8 mouse cellular contexts compared by ENCODE assay signal in the genomic region with DNA sequence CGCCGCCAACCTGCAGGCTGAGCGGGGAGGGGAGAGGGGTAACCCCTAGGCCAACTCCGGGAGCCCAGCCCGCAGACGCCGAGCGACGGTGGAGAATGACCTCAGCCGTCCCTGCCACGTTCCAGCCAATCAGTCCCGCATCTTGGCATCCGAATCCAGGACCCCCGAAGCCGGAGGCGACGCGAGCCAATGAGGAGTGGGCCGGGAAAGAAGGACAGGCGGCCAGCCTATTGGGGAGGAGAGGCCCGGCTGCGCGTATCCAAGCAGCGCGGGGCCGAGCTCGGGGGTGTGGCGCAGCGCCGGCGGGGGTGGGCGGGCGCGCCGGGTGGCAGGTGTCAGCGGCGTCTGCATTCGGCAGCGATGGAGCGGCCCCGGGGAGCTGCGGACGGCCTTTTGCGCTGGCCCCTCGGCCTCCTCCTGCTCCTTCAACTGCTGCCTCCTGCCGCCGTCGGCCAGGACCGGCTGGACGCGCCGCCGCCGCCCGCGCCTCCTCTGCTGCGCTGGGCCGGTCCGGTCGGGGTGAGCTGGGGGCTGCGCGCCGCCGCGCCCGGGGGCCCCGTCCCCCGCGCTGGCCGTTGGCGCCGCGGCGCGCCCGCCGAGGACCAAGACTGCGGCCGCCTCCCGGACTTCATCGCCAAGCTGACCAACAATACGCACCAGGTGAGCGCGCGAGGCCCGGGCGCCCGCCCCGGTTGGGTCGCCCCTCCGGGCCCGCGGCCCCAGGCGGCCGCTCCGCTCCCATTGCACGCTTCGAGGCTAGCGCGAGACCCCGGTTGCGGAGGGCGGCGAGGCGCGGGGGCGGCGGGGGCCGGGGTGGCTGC. TPM values are rescaled to one million over a fixed set of nuclear protein-coding genes. Genes with fewer than 3 reads are reported as not detected.
DNase-seq lines count a peak whose midpoint lies in the region; ATAC-seq and TF ChIP-seq lines count a peak whose summit lies in the region.

A gene (plus strand): TSS at position 302 of the 821 bp plus-strand sequence.

- H3K79me3 ChIP-seq in C2C12 (ENCODE audit: low read depth) = no peaks in the 10 kb centered on the region

- no peak for TF ChIP-seq CTCF in C2C12 (IDR thresholded peaks at IDR 0.05; ENCODE audit: control insufficient read depth, insufficient read depth, insufficient read length)
- no peak for TF ChIP-seq CTCF in liver, adult 2 months (IDR thresholded peaks at IDR 0.05; ENCODE audit: low read depth, low read length)

- H3K27ac ChIP-seq in heart, embryonic 11.5 days (ENCODE audit: low read depth, low read length) = peak within 1 kb of the TSS; percentile 75
- H3K27ac ChIP-seq in kidney, embryonic 15.5 days = peak within 1 kb of the TSS; percentile 90
- no peak within 1 kb of the TSS for H3K27ac ChIP-seq in liver, adult 2 months (replicated peaks; ENCODE audit: insufficient read depth, low read depth, low read length)

- H3K4me2 ChIP-seq in heart, embryonic 11.5 days = peak within 1 kb of the TSS; percentile 92
- H3K4me2 ChIP-seq in kidney, embryonic 15.5 days = peak within 1 kb of the TSS; percentile 88
- H3K4me2 ChIP-seq in myocyte (ENCODE audit: low read depth) = peak within 1 kb of the TSS; percentile 85

- peaks cover 40% of the 10 kb centered on the region for H3K4me1 ChIP-seq in heart, embryonic 11.5 days (ENCODE audit: control insufficient read depth, insufficient read depth, low read length)
- peaks cover 50% of the 10 kb centered on the region for H3K4me1 ChIP-seq in kidney, embryonic 15.5 days
- H3K4me1 ChIP-seq in liver, adult 2 months (ENCODE audit: control insufficient read depth, insufficient read depth, low read length) = peaks cover 17% of the 10 kb centered on the region

- peak within 1 kb of the TSS; percentile 52 for H3ac ChIP-seq in C2C12 (ENCODE audit: control insufficient read depth, insufficient read length, low read depth)
- H3ac ChIP-seq in myocyte (ENCODE audit: control insufficient read depth, insufficient read length) = peak within 1 kb of the TSS; percentile 58

- DNase-seq in brain, adult 2 months (ENCODE audit: low read depth, low spot score) = peak; percentile 97
- no peak for DNase-seq in liver, adult 2 months (ENCODE audit: extremely low read depth, low read depth, low spot score)
- DNase-seq in splenic B cell, adult 2 months (ENCODE audit: low read depth, low spot score) = peak; percentile 45

- peak; percentile 41; the same call in 1 of the 2 replicates for ATAC-seq in erythroblast, adult 5-6 weeks (replicated peaks; ENCODE audit: low FRiP score, poor library complexity, severe bottlenecking)
- ATAC-seq in heart, embryonic 11.5 days (replicated peaks; ENCODE audit: insufficient number of reproducible peaks, low FRiP score, low TSS enrichment) = peak; percentile 96
- ATAC-seq in kidney, embryonic 15.5 days (replicated peaks; ENCODE audit: low FRiP score) = peak; percentile 97

- peak within 1 kb of the TSS; percentile 26 for H3K4me3 ChIP-seq in C2C12 (ENCODE audit: insufficient read depth, poor library complexity, severe bottlenecking)
- peak within 1 kb of the TSS; percentile 95 for H3K4me3 ChIP-seq in heart, embryonic 11.5 days (ENCODE audit: low read depth, low read length)
- peak within 1 kb of the TSS; percentile 88 for H3K4me3 ChIP-seq in kidney, embryonic 15.5 days (replicated peaks)
- H3K4me3 ChIP-seq in liver, adult 2 months (ENCODE audit: insufficient read depth, low read depth, low read length) = peak within 1 kb of the TSS; percentile 80
- peak within 1 kb of the TSS; percentile 22 for H3K4me3 ChIP-seq in myocyte

- H3K36me3 ChIP-seq in C2C12 (ENCODE audit: control insufficient read depth, insufficient read depth) (peaks cover 10% of the 10 kb centered on the region), myocyte (ENCODE audit: control insufficient read depth, insufficient read depth) (no peaks in the 10 kb centered on the region)
- 0 out of 2 replicates have a peak, but pooled peaks cover 2% of the 10 kb centered on the region for H3K36me3 ChIP-seq in heart, embryonic 11.5 days (ENCODE audit: control insufficient read depth, insufficient read depth, low read length)
- H3K36me3 ChIP-seq in kidney, embryonic 15.5 days = peaks cover 13% of the 10 kb centered on the region
- H3K36me3 ChIP-seq in liver, adult 2 months (ENCODE audit: control insufficient read depth, insufficient read depth, low read length) = peaks cover 2% of the 10 kb centered on the region; the same call in 1 of the 2 replicates
- no peaks in the 10 kb centered on the region for H3K36me3 ChIP-seq in splenic B cell, adult 2 months (ENCODE audit: control insufficient read depth, insufficient read depth, low read length, poor library complexity, severe bottlenecking)

- peak within 1 kb of the TSS; percentile 90 for H3K9ac ChIP-seq in heart, embryonic 11.5 days (ENCODE audit: low read depth, low read length)
- H3K9ac ChIP-seq in kidney, embryonic 15.5 days = peak within 1 kb of the TSS; percentile 71
- H3K9ac ChIP-seq in liver, adult 2 months (ENCODE audit: low read depth, low read length) = peak within 1 kb of the TSS; percentile 87

- WGBS in heart, embryonic 11.5 days (ENCODE audit: insufficient replicate concordance) = under 1% methylated on average over 84 of the region's 109 CpGs
- under 1% methylated on average over 91 of the region's 109 CpGs for WGBS in kidney, embryonic 15.5 days
- WGBS in liver, adult 2 months = under 1% methylated on average over 106 of the region's 109 CpGs

- no peaks in the 10 kb centered on the region for H3K79me2 ChIP-seq in C2C12 (ENCODE audit: control insufficient read depth, insufficient read depth)
- peaks cover 8% of the 10 kb centered on the region; the same call in 1 of the 2 replicates for H3K79me2 ChIP-seq in liver, adult 2 months (ENCODE audit: control insufficient read depth, insufficient read depth, low read length)
- no peaks in the 10 kb centered on the region for H3K79me2 ChIP-seq in myocyte (ENCODE audit: control insufficient read depth, insufficient read depth)

- no peak for TF ChIP-seq POLR2A in liver, adult 2 months (IDR thresholded peaks at IDR 0.05; ENCODE audit: extremely low read depth, insufficient read depth, low read length)
- TF ChIP-seq POLR2A in myocyte (IDR thresholded peaks at IDR 0.05; ENCODE audit: insufficient read length, low read depth) = peak; percentile 22

- H3K27me3 ChIP-seq in C2C12 (ENCODE audit: control insufficient read depth, insufficient read depth, insufficient read length) (peaks cover 33% of the 10 kb centered on the region), myocyte (ENCODE audit: control insufficient read depth, insufficient read depth, insufficient read length) (peaks cover 24% of the 10 kb centered on the region)
- H3K27me3 ChIP-seq in heart, embryonic 11.5 days (ENCODE audit: control insufficient read depth, insufficient read depth, low read length) = no peaks in the 10 kb centered on the region
- H3K27me3 ChIP-seq in kidney, embryonic 15.5 days = no peaks in the 10 kb centered on the region
- no peaks in the 10 kb centered on the region for H3K27me3 ChIP-seq in liver, adult 2 months (ENCODE audit: control insufficient read depth, insufficient read depth, low read length)
- H3K27me3 ChIP-seq in splenic B cell, adult 2 months (ENCODE audit: control insufficient read depth, insufficient read depth, low read length, poor library complexity, severe bottlenecking) = no peaks in the 10 kb centered on the region; the same call in 1 of the 2 replicates

- no peaks in the 10 kb centered on the region for H3K9me3 ChIP-seq in heart, embryonic 11.5 days (replicated peaks; ENCODE audit: control insufficient read depth, low read length)
- no peaks in the 10 kb centered on the region for H3K9me3 ChIP-seq in kidney, embryonic 15.5 days (replicated peaks)

TF ChIP-seq in C2C12, 6 proteins besides CTCF, POLR2A, EP300 and RAD21:
- TF ChIP-seq MAX (IDR thresholded peaks at IDR 0.05) (no peak), USF1 (IDR thresholded peaks at IDR 0.05; ENCODE audit: low read depth) (no peak), FOSL1 (IDR thresholded peaks at IDR 0.05; ENCODE audit: insufficient read depth, low read length, poor library complexity, severe bottlenecking) (no peak), MYOD1 (IDR thresholded peaks at IDR 0.05; ENCODE audit: control insufficient read depth, insufficient read length, low read depth) (no peak), MYOG (IDR thresholded peaks at IDR 0.05; ENCODE audit: control insufficient read depth, extremely low read depth, insufficient read length) (no peak), CEBPB (IDR thresholded peaks at IDR 0.05; ENCODE audit: low read depth) (no peak)
TF ChIP-seq in C2C12: peak in this region for 0.

TF ChIP-seq in myocyte, 11 proteins besides CTCF, POLR2A, EP300 and RAD21:
- TF ChIP-seq TCF3 (IDR thresholded peaks at IDR 0.05; ENCODE audit: insufficient read length, low read depth) (peak; percentile 13), MYOG (IDR thresholded peaks at IDR 0.05; ENCODE audit: control insufficient read depth in 1 of 3, insufficient read depth in 1 of 3, insufficient read length in 2 of 3, low read depth in 2 of 3) (peak in 2 of 3 experiments; percentile 57 to 65), MYOD1 (IDR thresholded peaks at IDR 0.05; ENCODE audit: control insufficient read depth in 1 of 3, insufficient read length in 2 of 3, low read depth in 2 of 3) (peak in 2 of 3 experiments; percentile 55 to 89), USF1 (IDR thresholded peaks at IDR 0.05; ENCODE audit: low read depth) (no peak)

RNA-seq across cellular contexts. Expression of the gene that starts here (rescaled TPM):
- polyA plus RNA-seq in C2C12 (2012; fragmentation: generic; extraction: Trizol) = 0.41 TPM
- total RNA-seq in erythroblast, adult 5-6 weeks (2015; ENCODE audit: low replicate concordance) = 16.7 and 20.3 TPM in 2 replicates
- 12.4 and 18.3 TPM in 2 replicates for total RNA-seq in erythroblast, adult 5-6 weeks (2017; ENCODE audit: low replicate concordance)
- polyA plus RNA-seq in heart, embryonic 11.5 days (2014; fragmentation: Nextera tagmentation; extraction: Ambion mirVana) = 20.2 and 28.7 TPM in 2 replicates
- polyA plus RNA-seq in kidney, embryonic 15.5 days (2015; fragmentation: Nextera tagmentation; extraction: Ambion mirVana) = 12.1 and 13.1 TPM in 2 replicates
- 6.5 and 10.5 TPM in 2 replicates for total RNA-seq in liver, adult 2 months (2014; rRNA removed)
- polyA plus RNA-seq in liver, adult 2 months (2012; rRNA removed) = 5.1 and 8.3 TPM in 2 replicates
- polyA plus RNA-seq in myocyte (2012; fragmentation: generic; extraction: Trizol) = 6.0 TPM

Comparison
In these comparisons a context has a peak if more than half of its experiments do, and no peak if none do; other contexts are left out.
1. H3K4me3 ChIP-seq: peak in every context shown above with its lines; median percentile 95 in heart, embryonic 11.5 days; 88 in kidney, embryonic 15.5 days; 80 in liver, adult 2 months; 26 in C2C12; 22 in myocyte.
2. ATAC-seq: peak in every context shown above with its lines; median percentile 97 in kidney, embryonic 15.5 days; 96 in heart, embryonic 11.5 days; 41 in erythroblast, adult 5-6 weeks.